Mouse (Mus musculus) embryonic facial prominence, embryonic 12.5 days (tissue): ENCODE results near the gene Peli2. TPM values are rescaled to one million over a fixed set of nuclear protein-coding genes. Genes with fewer than 3 reads are reported as not detected.

ENCODE experiments used
- ATAC-seq: fragments of 200-750 bp; cut with Nextera tagmentation; 2 replicates; pipeline ENCODE4 v1.8.0; 2017; ENCODE audit not compliant: insufficient number of reproducible peaks, insufficient read depth, low FRiP score, low TSS enrichment
- H3K27ac ChIP-seq: fragments of 300-500 bp; sonication (generic); 2 replicates; pipeline ENCODE4 v1.5.1; 2016; ENCODE audit warnings: mild to moderate bottlenecking
- H3K27me3 ChIP-seq: fragments of 300-500 bp; sonication (generic); 2 replicates; pipeline ENCODE4 v1.6.1; 2016; ENCODE audit warnings: mild to moderate bottlenecking, moderate library complexity
- H3K36me3 ChIP-seq: fragments of 300-500 bp; sonication (generic); 2 replicates; pipeline ENCODE4 v1.6.1; 2016; ENCODE audit warnings: mild to moderate bottlenecking
- H3K4me1 ChIP-seq: fragments of 300-500 bp; sonication (generic); 2 replicates; pipeline ENCODE4 v1.6.1; 2016
- H3K4me2 ChIP-seq: fragments of 300-500 bp; sonication (generic); replicated peaks from 2 replicates; pipeline ENCODE4 v1.6.1; 2016; ENCODE audit warnings: mild to moderate bottlenecking, moderate library complexity
- H3K4me3 ChIP-seq: fragments of 300-500 bp; sonication (generic); 2 replicates; pipeline ENCODE4 v1.5.1; 2016; ENCODE audit warnings: mild to moderate bottlenecking
- H3K9ac ChIP-seq: fragments of 300-500 bp; sonication (generic); 2 replicates; pipeline ENCODE4 v1.6.1; 2016; ENCODE audit warnings: mild to moderate bottlenecking, moderate library complexity
- H3K9me3 ChIP-seq: fragments of 300-500 bp; sonication (generic); 2 replicates; pipeline ENCODE4 v1.6.1; 2016; ENCODE audit warnings: mild to moderate bottlenecking, moderate library complexity
- WGBS: fragments of 180-500 bp; shearing (Covaris S2); methylation state at CpG from one replicate; pipeline ENCODE4 v1.1.7; 2016; 5-methylcytosine and 5-hydroxymethylcytosine counted together
- polyA plus RNA-seq: library from polyadenylated mRNA; unstranded; fragments of >200 nt; fragmentation: Nextera tagmentation; extraction: Ambion mirVana; gene quantifications from 2 replicates; pipeline ENCODE4 v1.2.1, GENCODE M21; 2016

Gene Peli2
- polyA plus RNA-seq, 1 experiment from 2014 or later: 9.9 TPM

GRCm38 (mm10) chr14:48234785-48235519 is 114.3 kb downstream of the Peli2 start:
- H3K9ac ChIP-seq: no peak overlapping the region
- H3K36me3 ChIP-seq: no peaks in the 10 kb centered on the region
- H3K4me1 ChIP-seq: peaks cover 8% of the 10 kb centered on the region; the same call in 1 of the 2 replicates
- no peak for ATAC-seq
- 88% methylated on average over 20 of the region's 20 CpGs for WGBS
- H3K4me3 ChIP-seq: no peak overlapping the region
- no peaks in the 10 kb centered on the region for H3K9me3 ChIP-seq
- no peak overlapping the region for H3K4me2 ChIP-seq
- no peak overlapping the region for H3K27ac ChIP-seq
- no peaks in the 10 kb centered on the region for H3K27me3 ChIP-seq

GRCm38 (mm10) chr14:48241335-48241734 is 120.7 kb downstream of the Peli2 start:
- Histone ChIP-seq H3K27me3 (no peaks in the 10 kb centered on the region), H3K4me2 (no peak overlapping the region), H3K9me3 (no peaks in the 10 kb centered on the region), H3K9ac (no peak overlapping the region), H3K4me3 (no peak overlapping the region), H3K4me1 (0 out of 2 replicates have a peak, but pooled peaks cover 3% of the 10 kb centered on the region), H3K27ac (no peak overlapping the region), H3K36me3 (0 out of 2 replicates have a peak, but pooled peaks cover 5% of the 10 kb centered on the region)
- WGBS: 86% methylated on average over 7 of the region's 7 CpGs
- ATAC-seq: no peak

GRCm38 (mm10) chr14:48246236-48246635 is 125.6 kb downstream of the Peli2 start:
- WGBS: 60% methylated on average over 3 of the region's 3 CpGs
- Histone ChIP-seq H3K27me3 (no peaks in the 10 kb centered on the region), H3K36me3 (0 out of 2 replicates have a peak, but pooled peaks cover 5% of the 10 kb centered on the region), H3K9ac (no peak overlapping the region), H3K9me3 (no peaks in the 10 kb centered on the region), H3K4me3 (no peak overlapping the region), H3K27ac (no peak overlapping the region), H3K4me2 (no peak overlapping the region), H3K4me1 (0 out of 2 replicates have a peak, but pooled peaks cover 4% of the 10 kb centered on the region)
- ATAC-seq: no peak

- 89% methylated on average over 9 of the region's 9 CpGs for WGBS
- ATAC-seq: no peak
- Histone ChIP-seq H3K27me3 (no peaks in the 10 kb centered on the region), H3K4me3 (no peak overlapping the region), H3K9me3 (no peaks in the 10 kb centered on the region), H3K4me2 (no peak overlapping the region), H3K27ac (no peak overlapping the region), H3K4me1 (0 out of 2 replicates have a peak, but pooled peaks cover 4% of the 10 kb centered on the region), H3K9ac (no peak overlapping the region), H3K36me3 (0 out of 2 replicates have a peak, but pooled peaks cover 5% of the 10 kb centered on the region)
Measured at GRCm38 (mm10) chr14:48246963-48247362, 126.3 kb downstream of the Peli2 start.

- ATAC-seq: no peak
- H3K9me3 ChIP-seq: no peaks in the 10 kb centered on the region
- WGBS: 82% methylated on average over 2 of the region's 2 CpGs
- H3K27me3 ChIP-seq: no peaks in the 10 kb centered on the region
- H3K4me2 ChIP-seq: no peak overlapping the region
- no peak overlapping the region for H3K4me3 ChIP-seq
- H3K36me3 ChIP-seq: no peaks in the 10 kb centered on the region
- no peak overlapping the region for H3K9ac ChIP-seq
- 0 out of 2 replicates have a peak, but pooled peaks cover 4% of the 10 kb centered on the region for H3K4me1 ChIP-seq
- H3K27ac ChIP-seq: no peak overlapping the region
Measured at GRCm38 (mm10) chr14:48249459-48249858, 128.8 kb downstream of the Peli2 start.

GRCm38 (mm10) chr14:48249909-48250308 is 129.3 kb downstream of the Peli2 start:
- no peak overlapping the region for H3K4me2 ChIP-seq
- no peaks in the 10 kb centered on the region for H3K36me3 ChIP-seq
- H3K27ac ChIP-seq: no peak overlapping the region
- ATAC-seq: no peak
- 0 out of 2 replicates have a peak, but pooled peaks cover 4% of the 10 kb centered on the region for H3K4me1 ChIP-seq
- no peak overlapping the region for H3K9ac ChIP-seq
- H3K9me3 ChIP-seq: no peaks in the 10 kb centered on the region
- H3K4me3 ChIP-seq: no peak overlapping the region
- WGBS: 89% methylated on average over 9 of the region's 9 CpGs
- no peaks in the 10 kb centered on the region for H3K27me3 ChIP-seq

GRCm38 (mm10) chr14:48251381-48251979 is 130.9 kb downstream of the Peli2 start:
- Histone ChIP-seq H3K27me3 (no peaks in the 10 kb centered on the region), H3K36me3 (peaks cover 5% of the 10 kb centered on the region; the same call in 1 of the 2 replicates), H3K4me2 (no peak overlapping the region), H3K9ac (no peak overlapping the region), H3K27ac (no peak overlapping the region), H3K4me1 (no peaks in the 10 kb centered on the region), H3K9me3 (no peaks in the 10 kb centered on the region), H3K4me3 (no peak overlapping the region)
- no peak for ATAC-seq
- WGBS: 57% methylated on average over 9 of the region's 9 CpGs

- ATAC-seq: no peak
- no peak overlapping the region for H3K27ac ChIP-seq
- no peak overlapping the region for H3K4me3 ChIP-seq
- no peaks in the 10 kb centered on the region for H3K27me3 ChIP-seq
- no peaks in the 10 kb centered on the region for H3K9me3 ChIP-seq
- WGBS: 74% methylated on average over 10 of the region's 10 CpGs
- H3K4me2 ChIP-seq: no peak overlapping the region
- H3K36me3 ChIP-seq: peaks cover 6% of the 10 kb centered on the region; the same call in 1 of the 2 replicates
- H3K9ac ChIP-seq: no peak overlapping the region
- H3K4me1 ChIP-seq: no peaks in the 10 kb centered on the region
Measured at GRCm38 (mm10) chr14:48253183-48253582, 132.6 kb downstream of the Peli2 start.

GRCm38 (mm10) chr14:48254696-48255095 is 134.1 kb downstream of the Peli2 start:
- Histone ChIP-seq H3K4me2 (no peak overlapping the region), H3K9ac (no peak overlapping the region), H3K36me3 (peaks cover 6% of the 10 kb centered on the region; the same call in 1 of the 2 replicates), H3K4me1 (no peaks in the 10 kb centered on the region), H3K27me3 (no peaks in the 10 kb centered on the region), H3K4me3 (no peak overlapping the region), H3K9me3 (no peaks in the 10 kb centered on the region), H3K27ac (no peak overlapping the region)
- ATAC-seq: no peak
- 91% methylated on average over 8 of the region's 8 CpGs for WGBS

- peaks cover 6% of the 10 kb centered on the region; the same call in 1 of the 2 replicates for H3K36me3 ChIP-seq
- H3K9ac ChIP-seq: no peak overlapping the region
- H3K9me3 ChIP-seq: no peaks in the 10 kb centered on the region
- H3K27me3 ChIP-seq: no peaks in the 10 kb centered on the region
- ATAC-seq: 0 out of 2 replicates have a peak, but pooled peaks have one; percentile 8
- 35% methylated on average over 5 of the region's 5 CpGs for WGBS
- no peaks in the 10 kb centered on the region for H3K4me1 ChIP-seq
- H3K27ac ChIP-seq: no peak overlapping the region
- no peak overlapping the region for H3K4me3 ChIP-seq
- H3K4me2 ChIP-seq: no peak overlapping the region
Measured at GRCm38 (mm10) chr14:48255290-48255689, 134.7 kb downstream of the Peli2 start.

- H3K27ac ChIP-seq: no peak overlapping the region
- H3K9ac ChIP-seq: no peak overlapping the region
- ATAC-seq: no peak
- no peaks in the 10 kb centered on the region for H3K4me1 ChIP-seq
- H3K27me3 ChIP-seq: no peaks in the 10 kb centered on the region
- WGBS: 76% methylated on average over 7 of the region's 7 CpGs
- no peak overlapping the region for H3K4me2 ChIP-seq
- H3K4me3 ChIP-seq: no peak overlapping the region
- H3K9me3 ChIP-seq: no peaks in the 10 kb centered on the region
- H3K36me3 ChIP-seq: peaks cover 6% of the 10 kb centered on the region; the same call in 1 of the 2 replicates
Measured at GRCm38 (mm10) chr14:48257759-48258158, 137.1 kb downstream of the Peli2 start.
